Mouse (Mus musculus) embryonic facial prominence, embryonic 12.5 days (tissue): ENCODE measurements around the gene Slc13a4. TPM values are rescaled to one million over a fixed set of nuclear protein-coding genes. Genes with fewer than 3 reads are reported as not detected.

Source experiments
- ATAC-seq: fragments of 200-750 bp; cut with Nextera tagmentation; 2 replicates; pipeline ENCODE4 v1.8.0; 2017; ENCODE audit not compliant: insufficient number of reproducible peaks, insufficient read depth, low FRiP score, low TSS enrichment
- H3K27ac ChIP-seq: fragments of 300-500 bp; sonication (generic); 2 replicates; pipeline ENCODE4 v1.5.1; 2016; ENCODE audit warnings: mild to moderate bottlenecking
- H3K27me3 ChIP-seq: fragments of 300-500 bp; sonication (generic); 2 replicates; pipeline ENCODE4 v1.6.1; 2016; ENCODE audit warnings: mild to moderate bottlenecking, moderate library complexity
- H3K36me3 ChIP-seq: fragments of 300-500 bp; sonication (generic); 2 replicates; pipeline ENCODE4 v1.6.1; 2016; ENCODE audit warnings: mild to moderate bottlenecking
- H3K4me1 ChIP-seq: fragments of 300-500 bp; sonication (generic); 2 replicates; pipeline ENCODE4 v1.6.1; 2016
- H3K4me2 ChIP-seq: fragments of 300-500 bp; sonication (generic); replicated peaks from 2 replicates; pipeline ENCODE4 v1.6.1; 2016; ENCODE audit warnings: mild to moderate bottlenecking, moderate library complexity
- H3K4me3 ChIP-seq: fragments of 300-500 bp; sonication (generic); 2 replicates; pipeline ENCODE4 v1.5.1; 2016; ENCODE audit warnings: mild to moderate bottlenecking
- H3K9ac ChIP-seq: fragments of 300-500 bp; sonication (generic); 2 replicates; pipeline ENCODE4 v1.6.1; 2016; ENCODE audit warnings: mild to moderate bottlenecking, moderate library complexity
- H3K9me3 ChIP-seq: fragments of 300-500 bp; sonication (generic); 2 replicates; pipeline ENCODE4 v1.6.1; 2016; ENCODE audit warnings: mild to moderate bottlenecking, moderate library complexity
- WGBS: fragments of 180-500 bp; shearing (Covaris S2); methylation state at CpG from one replicate; pipeline ENCODE4 v1.1.7; 2016; 5-methylcytosine and 5-hydroxymethylcytosine counted together
- polyA plus RNA-seq: library from polyadenylated mRNA; unstranded; fragments of >200 nt; fragmentation: Nextera tagmentation; extraction: Ambion mirVana; gene quantifications from 2 replicates; pipeline ENCODE4 v1.2.1, GENCODE M21; 2016

Slc13a4 gene
- polyA plus RNA-seq, 1 experiment from 2014 or later = 0.59 TPM

GRCm38 (mm10) chr6:35254136-35254904 lies 53.6 kb downstream of the Slc13a4 start:
- 51% methylated on average over 9 of the region's 9 CpGs for WGBS
- Histone ChIP-seq H3K4me3 (peak overlapping the region; percentile 80), H3K9ac (peak overlapping the region; percentile 11)

GRCm38 (mm10) chr6:35253474-35253873 lies 54.5 kb downstream of the Slc13a4 start:
- no peaks in the 10 kb centered on the region for H3K9me3 ChIP-seq
- H3K27me3 ChIP-seq = no peaks in the 10 kb centered on the region
- no peak for ATAC-seq
- H3K36me3 ChIP-seq = no peaks in the 10 kb centered on the region
- WGBS = 38% methylated on average over 5 of the region's 5 CpGs
- H3K4me1 ChIP-seq = peaks cover 37% of the 10 kb centered on the region
- peak overlapping the region; percentile 86 for H3K9ac ChIP-seq
- H3K4me2 ChIP-seq = peak overlapping the region; percentile 72
- H3K4me3 ChIP-seq = peak overlapping the region; percentile 80
- no peak overlapping the region for H3K27ac ChIP-seq

More at GRCm38 (mm10) chr6:35254136-35254904, 53.6 kb downstream of the Slc13a4 start:
- no peaks in the 10 kb centered on the region for H3K36me3 ChIP-seq
- no peaks in the 10 kb centered on the region for H3K27me3 ChIP-seq
- no peak for ATAC-seq
- peak overlapping the region; percentile 4 for H3K27ac ChIP-seq
- no peaks in the 10 kb centered on the region for H3K9me3 ChIP-seq
- peak overlapping the region; percentile 72 for H3K4me2 ChIP-seq
- H3K4me1 ChIP-seq = peaks cover 37% of the 10 kb centered on the region

GRCm38 (mm10) chr6:35252477-35253346 lies 55.2 kb downstream of the Slc13a4 start:
- Histone ChIP-seq H3K27me3 (no peaks in the 10 kb centered on the region), H3K9ac (peak overlapping the region; percentile 86), H3K9me3 (no peaks in the 10 kb centered on the region), H3K4me3 (peak overlapping the region; percentile 80), H3K27ac (peak overlapping the region; percentile 86), H3K4me2 (peak overlapping the region; percentile 72), H3K36me3 (no peaks in the 10 kb centered on the region), H3K4me1 (peaks cover 35% of the 10 kb centered on the region)
- peak; percentile 87 for ATAC-seq
- 1% methylated on average over 59 of the region's 60 CpGs for WGBS

DNA sequence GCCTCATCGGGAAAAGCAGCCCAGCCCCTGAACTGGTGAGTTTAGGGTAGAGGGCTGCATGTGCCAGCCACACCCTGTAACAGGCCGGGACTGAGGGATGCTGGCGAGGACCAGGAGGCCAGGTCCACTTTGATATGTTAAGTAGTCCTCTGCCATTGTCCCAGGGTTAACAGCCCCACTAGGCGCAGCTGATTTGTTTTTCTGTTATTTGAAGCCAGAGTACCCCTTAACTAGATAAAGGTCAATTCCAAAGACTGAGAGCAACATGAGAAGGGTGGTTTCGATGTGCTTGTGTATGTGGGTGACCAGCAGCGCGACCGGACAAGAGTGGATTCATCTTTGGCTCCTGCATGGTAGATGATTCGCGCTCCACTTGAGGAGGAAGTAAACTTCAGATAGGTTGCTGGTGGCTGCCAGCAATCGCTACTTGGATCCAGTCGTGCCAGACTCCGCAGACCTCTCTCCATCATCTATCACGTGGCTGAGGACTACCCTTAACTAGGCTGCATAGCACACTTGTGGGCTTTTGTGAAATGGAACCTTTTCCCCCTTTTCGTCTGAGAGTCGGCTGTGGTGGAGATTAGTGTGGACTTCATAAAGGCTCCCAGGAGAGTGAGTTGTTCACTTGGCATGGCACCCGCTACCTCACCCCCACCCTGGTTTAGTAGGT lies 56.0 kb downstream of the Slc13a4 start:
- Histone ChIP-seq H3K4me1 (peaks cover 32% of the 10 kb centered on the region), H3K4me3 (peak overlapping the region; percentile 80), H3K27ac (peak overlapping the region; percentile 86; the same call in 1 of the 2 replicates), H3K9me3 (no peaks in the 10 kb centered on the region), H3K27me3 (no peaks in the 10 kb centered on the region), H3K4me2 (peak overlapping the region; percentile 72), H3K9ac (no peak overlapping the region), H3K36me3 (no peaks in the 10 kb centered on the region)
- 69% methylated on average over 17 of the region's 17 CpGs for WGBS
- ATAC-seq = peak; percentile 16; the same call in 1 of the 2 replicates

- peaks cover 57% of the 10 kb centered on the region for H3K36me3 ChIP-seq
- no peak overlapping the region for H3K9ac ChIP-seq
- H3K4me3 ChIP-seq = no peak overlapping the region
- no peaks in the 10 kb centered on the region for H3K27me3 ChIP-seq
- H3K9me3 ChIP-seq = no peaks in the 10 kb centered on the region
- H3K27ac ChIP-seq = no peak overlapping the region
- H3K4me2 ChIP-seq = no peak overlapping the region
- WGBS = 68% methylated on average over 5 of the region's 5 CpGs
- ATAC-seq = no peak
- H3K4me1 ChIP-seq = no peaks in the 10 kb centered on the region
Measured at GRCm38 (mm10) chr6:35245086-35245485, 62.8 kb downstream of the Slc13a4 start.

GRCm38 (mm10) chr6:35243989-35244388 lies 63.9 kb downstream of the Slc13a4 start:
- no peaks in the 10 kb centered on the region for H3K9me3 ChIP-seq
- H3K4me2 ChIP-seq = no peak overlapping the region
- H3K4me3 ChIP-seq = no peak overlapping the region
- H3K36me3 ChIP-seq = peaks cover 64% of the 10 kb centered on the region
- no peaks in the 10 kb centered on the region for H3K4me1 ChIP-seq
- H3K9ac ChIP-seq = no peak overlapping the region
- H3K27ac ChIP-seq = no peak overlapping the region
- no peak for ATAC-seq
- no peaks in the 10 kb centered on the region for H3K27me3 ChIP-seq
- WGBS = 87% methylated on average over 9 of the region's 9 CpGs

GRCm38 (mm10) chr6:35243252-35243651 lies 64.7 kb downstream of the Slc13a4 start:
- Histone ChIP-seq H3K9ac (no peak overlapping the region), H3K27ac (no peak overlapping the region), H3K9me3 (no peaks in the 10 kb centered on the region), H3K4me3 (no peak overlapping the region), H3K36me3 (peaks cover 70% of the 10 kb centered on the region), H3K4me1 (no peaks in the 10 kb centered on the region), H3K27me3 (no peaks in the 10 kb centered on the region), H3K4me2 (no peak overlapping the region)
- ATAC-seq = no peak
- 90% methylated on average over 4 of the region's 4 CpGs for WGBS

DNA sequence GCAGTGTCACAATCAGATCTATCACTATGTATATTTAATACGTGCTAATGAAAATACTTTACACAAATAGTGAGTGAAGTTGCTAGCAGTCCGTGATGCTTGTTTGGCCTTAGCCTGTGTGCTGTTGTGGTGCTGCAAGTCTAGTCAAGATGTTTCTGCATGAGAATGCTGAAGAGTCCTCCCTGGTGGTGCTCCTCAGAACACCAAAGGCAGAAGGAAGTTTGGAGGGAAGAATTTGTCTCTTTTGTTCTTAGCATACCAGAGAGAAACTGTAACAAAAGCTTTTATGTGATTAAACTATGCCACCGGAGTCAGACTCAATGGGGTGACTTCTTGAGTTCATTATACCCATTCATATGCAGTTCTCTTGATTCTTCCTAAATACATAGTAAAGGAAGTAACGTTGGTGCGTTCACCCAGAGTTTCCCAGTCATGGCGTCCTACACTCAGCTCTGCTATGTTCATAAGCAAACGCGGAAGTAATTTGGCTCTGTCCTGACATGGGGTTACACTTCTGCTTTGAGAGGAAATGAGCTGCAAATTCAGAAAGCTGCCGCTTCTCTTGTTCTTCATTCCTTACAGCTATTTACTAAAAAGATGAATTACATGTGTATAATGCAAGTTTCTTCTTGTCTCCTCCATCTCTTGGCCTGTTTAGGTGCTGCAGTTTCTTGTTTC lies 71.7 kb downstream of the Slc13a4 start:
- H3K4me1 ChIP-seq = no peaks in the 10 kb centered on the region
- 86% methylated on average over 9 of the region's 9 CpGs for WGBS
- no peak for ATAC-seq
- H3K4me3 ChIP-seq = no peak overlapping the region
- no peak overlapping the region for H3K9ac ChIP-seq
- no peak overlapping the region for H3K4me2 ChIP-seq
- no peaks in the 10 kb centered on the region for H3K27me3 ChIP-seq
- no peak overlapping the region for H3K27ac ChIP-seq
- no peaks in the 10 kb centered on the region for H3K9me3 ChIP-seq
- peaks cover 74% of the 10 kb centered on the region for H3K36me3 ChIP-seq

- 92% methylated on average over 1 of the region's 1 CpGs for WGBS
- H3K36me3 ChIP-seq = peaks cover 61% of the 10 kb centered on the region
Measured at GRCm38 (mm10) chr6:35229415-35229814, 78.5 kb downstream of the Slc13a4 start.

GRCm38 (mm10) chr6:35225696-35226095 lies 82.2 kb downstream of the Slc13a4 start:
- ATAC-seq = no peak
- no peak overlapping the region for H3K4me2 ChIP-seq
- no peaks in the 10 kb centered on the region for H3K4me1 ChIP-seq
- no peak overlapping the region for H3K4me3 ChIP-seq
- no peaks in the 10 kb centered on the region for H3K27me3 ChIP-seq
- no peak overlapping the region for H3K9ac ChIP-seq
- no peaks in the 10 kb centered on the region for H3K9me3 ChIP-seq
- H3K36me3 ChIP-seq = peaks cover 58% of the 10 kb centered on the region
- no peak overlapping the region for H3K27ac ChIP-seq
- 69% methylated on average over 4 of the region's 4 CpGs for WGBS

More at GRCm38 (mm10) chr6:35229415-35229814, 78.5 kb downstream of the Slc13a4 start:
- ATAC-seq = no peak
- Histone ChIP-seq H3K9ac (no peak overlapping the region), H3K4me1 (no peaks in the 10 kb centered on the region), H3K4me2 (no peak overlapping the region), H3K27me3 (no peaks in the 10 kb centered on the region), H3K4me3 (no peak overlapping the region), H3K9me3 (no peaks in the 10 kb centered on the region), H3K27ac (no peak overlapping the region)
